15 mouse cellular contexts compared by ENCODE assay signal in genomic region chr4:135924418-135924817, GRCm38 (mm10). TPM values are rescaled to one million over a fixed set of nuclear protein-coding genes. Genes with fewer than 3 reads are reported as not detected.
"Had no signal": no experiment of that assay in that cellular context is flagged by ENCODE, and none has a peak within 500 bp of the region (broad histone marks: within the 10 kb centered on the region; RNA-seq: fewer than 3 reads in every experiment).

No protein-coding gene starts in this region.

- H3K9ac ChIP-seq: hindbrain, embryonic 13.5 days; liver, embryonic 13.5 days; liver, postnatal 0 days; lung, embryonic 15.5 days; midbrain, embryonic 15.5 days; neural tube, embryonic 12.5 days; stomach, embryonic 15.5 days had no signal

- DNase-seq: liver, embryonic 13.5 days; liver, postnatal 0 days; lung, postnatal 14 days; right cerebral cortex, postnatal 4 days; thymus, postnatal 36 days had no signal

- ATAC-seq: hindbrain, postnatal 0 days; liver, postnatal 0 days; midbrain, embryonic 15.5 days had no signal

- H3K4me3 ChIP-seq: hindbrain, embryonic 13.5 days; limb, embryonic 10.5 days; liver, embryonic 13.5 days; lung, embryonic 15.5 days; megakaryocyte, embryonic 14.5 days; midbrain, embryonic 15.5 days; neural tube, embryonic 12.5 days; stomach, embryonic 15.5 days had no signal

- H3K36me3 ChIP-seq: midbrain, embryonic 15.5 days had no signal

- H3K4me2 ChIP-seq: hindbrain, embryonic 13.5 days; liver, embryonic 13.5 days; lung, embryonic 15.5 days; midbrain, embryonic 11.5 days; midbrain, embryonic 15.5 days; neural tube, embryonic 12.5 days; stomach, embryonic 15.5 days had no signal

- H3K27me3 ChIP-seq: hindbrain, embryonic 13.5 days; liver, embryonic 13.5 days; lung, embryonic 15.5 days; megakaryocyte, embryonic 14.5 days; midbrain, embryonic 15.5 days; neural tube, embryonic 12.5 days; stomach, embryonic 15.5 days had no signal

- H3K9me3 ChIP-seq: hindbrain, embryonic 13.5 days; limb, embryonic 10.5 days; liver, embryonic 13.5 days; lung, embryonic 15.5 days; midbrain, embryonic 15.5 days; neural tube, embryonic 12.5 days; stomach, embryonic 15.5 days had no signal

- H3K27ac ChIP-seq: hindbrain, embryonic 13.5 days; hindbrain, postnatal 0 days; limb, embryonic 10.5 days; liver, embryonic 13.5 days; lung, embryonic 15.5 days; macrophage; midbrain, embryonic 15.5 days; neural tube, embryonic 12.5 days; stomach, embryonic 15.5 days had no signal

- H3K4me1 ChIP-seq: stomach, embryonic 15.5 days had no signal

RNA-seq across cellular contexts. Expression of gene Cnr2, which starts 29.2 kb away (rescaled TPM):
- polyA plus RNA-seq: midbrain, embryonic 15.5 days had no signal
